9 mouse cellular contexts compared by ENCODE assay signal in the genomic region with DNA sequence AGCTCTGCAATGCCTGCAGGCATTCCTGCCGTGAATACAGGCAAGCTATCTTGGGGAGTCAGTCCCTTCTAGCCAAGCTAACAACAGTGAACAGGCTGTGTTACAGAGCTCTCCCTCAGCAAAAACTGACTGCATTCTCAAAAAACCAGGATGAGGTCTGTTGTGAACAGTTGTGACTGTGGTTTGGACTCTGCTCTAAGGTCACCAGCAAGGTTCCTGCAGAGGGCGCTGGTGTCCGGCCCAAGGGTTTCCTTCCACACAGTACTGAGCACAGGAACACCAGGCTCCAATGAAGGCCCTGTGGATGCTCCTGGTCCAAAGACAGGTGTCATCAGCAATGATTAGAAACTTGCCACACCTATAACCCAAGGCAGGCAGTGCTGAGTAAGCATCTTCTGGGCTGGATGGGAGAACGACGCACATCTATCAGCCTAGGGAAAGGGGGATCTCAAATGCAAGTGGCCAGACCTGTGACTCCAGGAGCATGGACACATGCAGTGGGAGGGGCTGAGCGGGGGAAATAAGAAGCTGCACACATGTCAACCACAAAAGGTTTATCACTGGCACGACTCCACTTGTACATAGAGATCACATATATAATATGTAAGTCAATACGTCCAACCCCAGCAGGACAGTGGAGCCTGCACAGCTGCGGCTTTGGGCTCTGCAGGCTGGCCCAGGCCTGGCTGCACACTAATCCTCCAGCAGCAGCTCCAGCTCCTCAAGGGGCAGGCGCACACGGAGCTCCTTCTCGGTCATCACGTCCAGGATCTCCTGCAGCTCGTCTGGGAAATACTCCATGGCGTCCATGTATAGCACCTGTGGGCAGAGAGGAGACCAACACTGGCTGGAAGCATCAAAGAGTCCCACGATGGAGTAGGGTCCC. TPM values are rescaled to one million over a fixed set of nuclear protein-coding genes. Genes with fewer than 3 reads are reported as not detected.
DNase-seq lines count a peak whose midpoint lies in the region; ATAC-seq and TF ChIP-seq lines count a peak whose summit lies in the region.
"Had no signal": no experiment of that assay in that cellular context is flagged by ENCODE, and none has a peak within 500 bp of the region (broad histone marks: within the 10 kb centered on the region; RNA-seq: fewer than 3 reads in every experiment).

No protein-coding gene starts in this region.

- 0 out of 2 replicates have a peak, but pooled peaks have one; percentile 12 for TF ChIP-seq CTCF in spleen, adult 2 months (IDR thresholded peaks at IDR 0.05; ENCODE audit: extremely low read depth, insufficient read depth, insufficient read length, insufficient replicate concordance)

- no peak overlapping the region for H3K4me3 ChIP-seq in hindbrain, embryonic 12.5 days
- H3K4me3 ChIP-seq in hindbrain, embryonic 14.5 days (replicated peaks; ENCODE audit: low read length): no peak overlapping the region
- no peak overlapping the region for H3K4me3 ChIP-seq in spleen, adult 2 months (ENCODE audit: extremely low read depth, insufficient read depth, insufficient read length)
- H3K4me3 ChIP-seq: liver, embryonic 15.5 days had no signal

- WGBS in hindbrain, embryonic 12.5 days: 82% methylated on average over 16 of the region's 16 CpGs
- 78% methylated on average over 16 of the region's 16 CpGs for WGBS in hindbrain, embryonic 14.5 days
- WGBS in spleen, adult 2 months: 90% methylated on average over 16 of the region's 16 CpGs

- H3K4me1 ChIP-seq in hindbrain, embryonic 12.5 days: no peaks in the 10 kb centered on the region
- H3K4me1 ChIP-seq in hindbrain, embryonic 14.5 days (replicated peaks; ENCODE audit: control insufficient read depth, insufficient read depth, low read length): no peaks in the 10 kb centered on the region
- H3K4me1 ChIP-seq in spleen, adult 2 months (ENCODE audit: control insufficient read depth, insufficient read depth, insufficient read length): no peaks in the 10 kb centered on the region

- no peak overlapping the region for H3K27ac ChIP-seq in hindbrain, embryonic 12.5 days
- no peak overlapping the region for H3K27ac ChIP-seq in hindbrain, embryonic 14.5 days
- H3K27ac ChIP-seq in spleen, adult 2 months (ENCODE audit: insufficient read depth, low read length): no peak overlapping the region
- H3K27ac ChIP-seq: liver, embryonic 15.5 days had no signal

- H3K4me2 ChIP-seq in hindbrain, embryonic 12.5 days (replicated peaks): no peak overlapping the region
- H3K4me2 ChIP-seq in hindbrain, embryonic 14.5 days (replicated peaks): no peak overlapping the region
- H3K4me2 ChIP-seq: liver, embryonic 15.5 days had no signal

- H3K9ac ChIP-seq in hindbrain, embryonic 12.5 days: no peak overlapping the region
- no peak overlapping the region for H3K9ac ChIP-seq in hindbrain, embryonic 14.5 days
- H3K9ac ChIP-seq: liver, embryonic 15.5 days had no signal

- 0 out of 2 replicates have a peak, but pooled peaks have one; percentile 21 for ATAC-seq in hindbrain, embryonic 12.5 days (ENCODE audit: low FRiP score)
- no peak for ATAC-seq in hindbrain, embryonic 14.5 days (ENCODE audit: low FRiP score)

- no peaks in the 10 kb centered on the region for H3K27me3 ChIP-seq in hindbrain, embryonic 12.5 days
- H3K27me3 ChIP-seq in hindbrain, embryonic 14.5 days (ENCODE audit: control insufficient read depth, insufficient read depth, low read length): no peaks in the 10 kb centered on the region
- H3K27me3 ChIP-seq in spleen, adult 2 months (ENCODE audit: control insufficient read depth, insufficient read depth, low read length): no peaks in the 10 kb centered on the region
- H3K27me3 ChIP-seq: liver, embryonic 15.5 days had no signal

- peaks cover 86% of the 10 kb centered on the region for H3K36me3 ChIP-seq in hindbrain, embryonic 12.5 days
- H3K36me3 ChIP-seq in hindbrain, embryonic 14.5 days (replicated peaks; ENCODE audit: control insufficient read depth, insufficient read depth): peaks cover 90% of the 10 kb centered on the region
- peaks cover 49% of the 10 kb centered on the region for H3K36me3 ChIP-seq in spleen, adult 2 months (ENCODE audit: control insufficient read depth, insufficient read depth, low read length)

- no peak for TF ChIP-seq POLR2A in spleen, adult 2 months (IDR thresholded peaks at IDR 0.05; ENCODE audit: low read depth, low read length)

- no peak for DNase-seq in hindbrain, embryonic 14.5 days (ENCODE audit: low spot score)
- no peak for DNase-seq in spleen, adult 2 months (ENCODE audit: low read depth in 1 of 2, low spot score in 2 of 2)
- no peak for DNase-seq in spleen, postnatal 36 days (ENCODE audit: low spot score in 2 of 2)
- peak; percentile 28 for DNase-seq in induced T-regulatory cell, adult 2 months (ENCODE audit: low read depth)
- no peak for DNase-seq in right cerebral cortex, postnatal 36 days (ENCODE audit: low spot score in 2 of 2)
- DNase-seq in frontal cortex, postnatal 25 days (ENCODE audit: low spot score in 2 of 2): no peak
- no peak for DNase-seq in left cerebral cortex, adult 18-20 months (ENCODE audit: low spot score in 2 of 2)

- H3K9me3 ChIP-seq in hindbrain, embryonic 12.5 days (replicated peaks): no peaks in the 10 kb centered on the region
- H3K9me3 ChIP-seq in hindbrain, embryonic 14.5 days (ENCODE audit: control insufficient read depth, low read length): no peaks in the 10 kb centered on the region
- H3K9me3 ChIP-seq: liver, embryonic 15.5 days had no signal

RNA-seq across cellular contexts. Expression of a gene that starts 15.2 kb away (rescaled TPM):
- 308 and 324 TPM in 2 replicates for polyA plus RNA-seq in hindbrain, embryonic 12.5 days (2016; fragmentation: Nextera tagmentation; extraction: Ambion mirVana)
- 264 and 278 TPM in 2 replicates for polyA plus RNA-seq in hindbrain, embryonic 14.5 days (2014; fragmentation: Nextera tagmentation; extraction: Ambion mirVana)
- 14.9 and 17.7 TPM in 2 replicates for polyA plus RNA-seq in spleen, adult 2 months (2012; rRNA removed)
- total RNA-seq in left cerebral cortex, adult 18-20 months (2021): 100 to 1,000 TPM; 196 to 225 TPM

RNA-seq across cellular contexts. Expression of a gene that starts 34.3 kb away (rescaled TPM):
- polyA plus RNA-seq in hindbrain, embryonic 12.5 days (2016; fragmentation: Nextera tagmentation; extraction: Ambion mirVana): 15.6 and 16.7 TPM in 2 replicates
- polyA plus RNA-seq in hindbrain, embryonic 14.5 days (2014; fragmentation: Nextera tagmentation; extraction: Ambion mirVana): 12.0 and 14.0 TPM in 2 replicates
- polyA plus RNA-seq in spleen, adult 2 months (2012; rRNA removed): 7.6 and 8.2 TPM in 2 replicates
- total RNA-seq in left cerebral cortex, adult 18-20 months (2021): 10 to 100 TPM; 16.9 to 17.7 TPM

Comparison
In these comparisons a context has a peak if more than half of its experiments do, and no peak if none do; other contexts are left out.
1. RNA of a gene that starts 15.2 kb away (polyA plus RNA-seq): 308 to 324 TPM in hindbrain, embryonic 12.5 days and 264 to 278 TPM in hindbrain, embryonic 14.5 days; 14.9 to 17.7 TPM in spleen, adult 2 months; every median in the first group is over 10 times any median in the second.